Mouse (Mus musculus): ENCODE results near the gene Gm4881. TPM values are rescaled to one million over a fixed set of nuclear protein-coding genes. Genes with fewer than 3 reads are reported as not detected.

Gene Gm4881
- polyA plus RNA-seq, 1 experiment from 2014 or later: not detected

- WGBS: 90% methylated on average over 9 of the region's 9 CpGs
- no peaks in the 10 kb centered on the region for H3K9me3 ChIP-seq (replicated peaks)
- no peak overlapping the region for H3K27ac ChIP-seq
- H3K36me3 ChIP-seq: peaks cover 20% of the 10 kb centered on the region
- H3K4me1 ChIP-seq (replicated peaks): peaks cover 26% of the 10 kb centered on the region
- no peak overlapping the region for H3K9ac ChIP-seq
- no peak overlapping the region for H3K4me3 ChIP-seq
- no peaks in the 10 kb centered on the region for H3K27me3 ChIP-seq
- H3K4me2 ChIP-seq: no peak overlapping the region
- no peak for ATAC-seq (replicated peaks; ENCODE audit: insufficient number of reproducible peaks, insufficient read depth, low FRiP score, low read depth)
Observed at GRCm38 (mm10) chr7:24882416-24883199, 61.7 kb downstream of the Gm4881 start.

GRCm38 (mm10) chr7:24879620-24880019 lies 64.7 kb downstream of the Gm4881 start:
- H3K9ac ChIP-seq: no peak overlapping the region
- H3K9me3 ChIP-seq (replicated peaks): no peaks in the 10 kb centered on the region
- no peak overlapping the region for H3K4me2 ChIP-seq
- H3K36me3 ChIP-seq: no peaks in the 10 kb centered on the region
- no peaks in the 10 kb centered on the region for H3K27me3 ChIP-seq
- no peak overlapping the region for H3K4me3 ChIP-seq
- no peak for ATAC-seq (replicated peaks; ENCODE audit: insufficient number of reproducible peaks, insufficient read depth, low FRiP score, low read depth)
- no peak overlapping the region for H3K27ac ChIP-seq
- H3K4me1 ChIP-seq (replicated peaks): 0 out of 2 replicates have a peak, but pooled peaks cover 2% of the 10 kb centered on the region
- 43% methylated on average over 2 of the region's 2 CpGs for WGBS

DNA sequence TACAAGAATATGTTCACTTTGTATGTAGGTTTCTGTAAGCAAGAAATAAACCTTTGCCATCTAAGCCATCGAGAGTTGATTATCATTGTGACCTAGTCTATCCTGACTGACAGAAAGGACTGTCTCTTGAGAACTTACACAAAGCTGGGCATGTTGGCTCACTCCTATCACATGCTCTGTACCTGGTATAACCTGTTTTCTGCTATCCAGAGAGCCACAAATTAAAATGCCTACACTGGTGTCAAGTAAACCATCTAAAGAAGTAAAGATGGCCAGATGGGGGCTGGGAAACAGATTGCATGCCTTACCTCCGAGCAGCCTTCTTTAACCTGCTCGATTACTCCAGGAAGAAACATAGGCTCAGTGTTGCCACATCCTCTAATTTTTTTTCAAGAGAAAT lies 66.7 kb downstream of the Gm4881 start:
- Histone ChIP-seq H3K36me3 (no peaks in the 10 kb centered on the region), H3K9me3 (replicated peaks) (no peaks in the 10 kb centered on the region), H3K4me3 (no peak overlapping the region), H3K9ac (no peak overlapping the region), H3K4me1 (replicated peaks) (no peaks in the 10 kb centered on the region), H3K27me3 (no peaks in the 10 kb centered on the region), H3K27ac (no peak overlapping the region), H3K4me2 (no peak overlapping the region)
- no peak for ATAC-seq (replicated peaks; ENCODE audit: insufficient number of reproducible peaks, insufficient read depth, low FRiP score, low read depth)
- 71% methylated on average over 3 of the region's 3 CpGs for WGBS

Small RNA genes lying within 50 kb of the gene (microRNA-seq; reads per million reads assigned to microRNA genes)
- not detected for gene Mir7046
- gene Mir7047: not detected

Other genes starting within 250 kb of the Gm4881 start
- not detected in 2 replicates for gene BC049730, start 235.3 kb downstream of the Gm4881 start, polyA plus RNA-seq (2015; fragmentation: Nextera tagmentation; extraction: Ambion mirVana)
- gene Gm4763, start 217.6 kb downstream of the Gm4881 start, polyA plus RNA-seq (2015; fragmentation: Nextera tagmentation; extraction: Ambion mirVana): not detected in 2 replicates
- 0.13 and 0.27 TPM in 2 replicates for gene Cd177, start 184.2 kb downstream of the Gm4881 start, polyA plus RNA-seq (2015; fragmentation: Nextera tagmentation; extraction: Ambion mirVana)
- 0.20 TPM in 1 of 2 replicates, not detected in the other for gene Ceacam10, start 167.3 kb downstream of the Gm4881 start, polyA plus RNA-seq (2015; fragmentation: Nextera tagmentation; extraction: Ambion mirVana)
- 7.4 and 8.9 TPM in 2 replicates for gene Gm9844, start 82.3 kb downstream of the Gm4881 start, polyA plus RNA-seq (2015; fragmentation: Nextera tagmentation; extraction: Ambion mirVana)
- gene Lypd4, start 74.6 kb downstream of the Gm4881 start, polyA plus RNA-seq (2015; fragmentation: Nextera tagmentation; extraction: Ambion mirVana): not detected in 2 replicates
- gene Dmrtc2, start 74.4 kb downstream of the Gm4881 start, polyA plus RNA-seq (2015; fragmentation: Nextera tagmentation; extraction: Ambion mirVana): not detected in 2 replicates
- gene Rps19, start 60.1 kb downstream of the Gm4881 start, polyA plus RNA-seq (2015; fragmentation: Nextera tagmentation; extraction: Ambion mirVana): 1,190 and 1,237 TPM in 2 replicates
- 0.15 and 0.21 TPM in 2 replicates for gene Cd79a, start 47.1 kb downstream of the Gm4881 start, polyA plus RNA-seq (2015; fragmentation: Nextera tagmentation; extraction: Ambion mirVana)
- gene Arhgef1, start 41.6 kb downstream of the Gm4881 start, polyA plus RNA-seq (2015; fragmentation: Nextera tagmentation; extraction: Ambion mirVana): 59.2 and 92.5 TPM in 2 replicates
- 211 and 225 TPM in 2 replicates for gene Rabac1, start 28.3 kb upstream of the Gm4881 start, polyA plus RNA-seq (2015; fragmentation: Nextera tagmentation; extraction: Ambion mirVana)
- gene Atp1a3, start 61.5 kb upstream of the Gm4881 start, polyA plus RNA-seq (2015; fragmentation: Nextera tagmentation; extraction: Ambion mirVana): 0.54 and 1.9 TPM in 2 replicates
- 2.4 and 4.4 TPM in 2 replicates for gene Grik5, start 127.9 kb upstream of the Gm4881 start, polyA plus RNA-seq (2015; fragmentation: Nextera tagmentation; extraction: Ambion mirVana)
- 15.4 and 23.0 TPM in 2 replicates for gene Zfp574, start 128.1 kb upstream of the Gm4881 start, polyA plus RNA-seq (2015; fragmentation: Nextera tagmentation; extraction: Ambion mirVana)
- 0.49 and 1.9 TPM in 2 replicates for gene Pou2f2, start 235.2 kb upstream of the Gm4881 start, polyA plus RNA-seq (2015; fragmentation: Nextera tagmentation; extraction: Ambion mirVana)